In genomic region chr13:56450035-56450434, GRCm38 (mm10) we compare ENCODE assay signal across 20 mouse cellular contexts. TPM values are rescaled to one million over a fixed set of nuclear protein-coding genes. Genes with fewer than 3 reads are reported as not detected.
DNase-seq lines count a peak whose midpoint lies in the region; ATAC-seq and TF ChIP-seq lines count a peak whose summit lies in the region.
"Had no signal": no experiment of that assay in that cellular context is flagged by ENCODE, and none has a peak within 500 bp of the region (broad histone marks: within the 10 kb centered on the region; RNA-seq: fewer than 3 reads in every experiment).

No protein-coding gene starts in this region.

- no peak overlapping the region for H3K27ac ChIP-seq in embryonic facial prominence, embryonic 14.5 days (replicated peaks; ENCODE audit: low read depth, low read length)
- H3K27ac ChIP-seq in embryonic facial prominence, embryonic 10.5 days (replicated peaks), result no peak overlapping the region
- no peak overlapping the region for H3K27ac ChIP-seq in intestine, postnatal 0 days (ENCODE audit: low read depth, low read length)
- H3K27ac ChIP-seq in intestine, embryonic 16.5 days (ENCODE audit: low read length), result no peak overlapping the region
- no peak overlapping the region for H3K27ac ChIP-seq in liver, adult 2 months (replicated peaks; ENCODE audit: insufficient read depth, low read depth, low read length)
- no peak overlapping the region for H3K27ac ChIP-seq in forebrain, embryonic 16.5 days (ENCODE audit: low read length)
- H3K27ac ChIP-seq: liver, embryonic 14.5 days had no signal

- H3K27me3 ChIP-seq in embryonic facial prominence, embryonic 14.5 days (replicated peaks; ENCODE audit: control insufficient read depth, insufficient read depth, low read length), result no peaks in the 10 kb centered on the region
- peaks cover 7% of the 10 kb centered on the region; the same call in 1 of the 2 replicates for H3K27me3 ChIP-seq in embryonic facial prominence, embryonic 10.5 days (replicated peaks; ENCODE audit: low read depth, poor library complexity, severe bottlenecking)
- no peaks in the 10 kb centered on the region for H3K27me3 ChIP-seq in intestine, postnatal 0 days (replicated peaks; ENCODE audit: control insufficient read depth, insufficient read depth, low read length)
- no peaks in the 10 kb centered on the region for H3K27me3 ChIP-seq in intestine, embryonic 16.5 days (replicated peaks; ENCODE audit: control insufficient read depth, insufficient read depth, low read length)
- H3K27me3 ChIP-seq in liver, adult 2 months (ENCODE audit: control insufficient read depth, insufficient read depth, low read length), result no peaks in the 10 kb centered on the region
- no peaks in the 10 kb centered on the region for H3K27me3 ChIP-seq in forebrain, embryonic 16.5 days (replicated peaks; ENCODE audit: control insufficient read depth, insufficient read depth, low read length)

- no peak overlapping the region for H3K4me3 ChIP-seq in embryonic facial prominence, embryonic 14.5 days (ENCODE audit: low read depth, low read length)
- no peak overlapping the region for H3K4me3 ChIP-seq in embryonic facial prominence, embryonic 10.5 days
- no peak overlapping the region for H3K4me3 ChIP-seq in intestine, postnatal 0 days (ENCODE audit: low read depth, low read length)
- no peak overlapping the region for H3K4me3 ChIP-seq in intestine, embryonic 16.5 days (ENCODE audit: low read length)
- no peak overlapping the region for H3K4me3 ChIP-seq in liver, adult 2 months (ENCODE audit: insufficient read depth, low read depth, low read length)
- no peak overlapping the region for H3K4me3 ChIP-seq in forebrain, embryonic 16.5 days (replicated peaks; ENCODE audit: low read length)

- no peaks in the 10 kb centered on the region for H3K36me3 ChIP-seq in embryonic facial prominence, embryonic 14.5 days (ENCODE audit: control insufficient read depth, insufficient read depth, low read length)
- H3K36me3 ChIP-seq in embryonic facial prominence, embryonic 10.5 days (replicated peaks), result no peaks in the 10 kb centered on the region
- no peaks in the 10 kb centered on the region for H3K36me3 ChIP-seq in intestine, postnatal 0 days (ENCODE audit: control insufficient read depth, insufficient read depth)
- H3K36me3 ChIP-seq in intestine, embryonic 16.5 days (ENCODE audit: control insufficient read depth, insufficient read depth, low read length), result no peaks in the 10 kb centered on the region
- H3K36me3 ChIP-seq in liver, adult 2 months (ENCODE audit: control insufficient read depth, insufficient read depth, low read length), result no peaks in the 10 kb centered on the region
- H3K36me3 ChIP-seq in forebrain, embryonic 16.5 days (ENCODE audit: control insufficient read depth, insufficient read depth), result no peaks in the 10 kb centered on the region

- H3K9ac ChIP-seq in embryonic facial prominence, embryonic 14.5 days (ENCODE audit: low read depth, low read length), result no peak overlapping the region
- no peak overlapping the region for H3K9ac ChIP-seq in intestine, postnatal 0 days (ENCODE audit: low read depth, low read length)
- no peak overlapping the region for H3K9ac ChIP-seq in intestine, embryonic 16.5 days (ENCODE audit: low read depth, low read length)
- H3K9ac ChIP-seq in liver, adult 2 months (ENCODE audit: low read depth, low read length), result no peak overlapping the region
- H3K9ac ChIP-seq in forebrain, embryonic 16.5 days (replicated peaks; ENCODE audit: low read depth, low read length), result no peak overlapping the region
- H3K9ac ChIP-seq: liver, embryonic 14.5 days had no signal

- no peak for ATAC-seq in embryonic facial prominence, embryonic 14.5 days (ENCODE audit: low read depth)
- no peak for ATAC-seq in intestine, postnatal 0 days
- ATAC-seq in intestine, embryonic 16.5 days, result no peak
- peak; percentile 8; the same call in 1 of the 2 replicates for ATAC-seq in forebrain, embryonic 16.5 days
- ATAC-seq: lung, postnatal 0 days had no signal

- TF ChIP-seq CTCF in intestine, postnatal 0 days (IDR thresholded peaks at IDR 0.05; ENCODE audit: low read depth), result peak; percentile 28
- TF ChIP-seq CTCF in liver, adult 2 months (IDR thresholded peaks at IDR 0.05; ENCODE audit: low read depth, low read length), result no peak

- TF ChIP-seq POLR2A in liver, adult 2 months (IDR thresholded peaks at IDR 0.05; ENCODE audit: extremely low read depth, insufficient read depth, low read length), result no peak

- no peaks in the 10 kb centered on the region for H3K4me1 ChIP-seq in embryonic facial prominence, embryonic 14.5 days (ENCODE audit: control insufficient read depth, insufficient read depth, low read length)
- H3K4me1 ChIP-seq in embryonic facial prominence, embryonic 10.5 days, result 0 out of 2 replicates have a peak, but pooled peaks cover 7% of the 10 kb centered on the region
- no peaks in the 10 kb centered on the region for H3K4me1 ChIP-seq in intestine, postnatal 0 days (replicated peaks; ENCODE audit: control insufficient read depth, insufficient read depth, low read length)
- no peaks in the 10 kb centered on the region for H3K4me1 ChIP-seq in intestine, embryonic 16.5 days (ENCODE audit: control insufficient read depth, insufficient read depth, low read length)
- H3K4me1 ChIP-seq in liver, adult 2 months (ENCODE audit: control insufficient read depth, insufficient read depth, low read length), result peaks cover 10% of the 10 kb centered on the region; the same call in 1 of the 2 replicates
- peaks cover 21% of the 10 kb centered on the region for H3K4me1 ChIP-seq in forebrain, embryonic 16.5 days (replicated peaks; ENCODE audit: control insufficient read depth, insufficient read depth, low read length)

- no peak overlapping the region for H3K4me2 ChIP-seq in embryonic facial prominence, embryonic 14.5 days (ENCODE audit: low read depth, low read length)
- H3K4me2 ChIP-seq in intestine, postnatal 0 days (replicated peaks; ENCODE audit: low read depth), result no peak overlapping the region
- H3K4me2 ChIP-seq in intestine, embryonic 16.5 days (ENCODE audit: low read depth, low read length), result no peak overlapping the region
- H3K4me2 ChIP-seq in forebrain, embryonic 16.5 days (ENCODE audit: low read length), result 0 out of 2 replicates have a peak overlapping the region, but pooled peaks have one; percentile 12

- H3K79me2 ChIP-seq in liver, adult 2 months (ENCODE audit: control insufficient read depth, insufficient read depth, low read length), result no peaks in the 10 kb centered on the region

- H3K9me3 ChIP-seq in embryonic facial prominence, embryonic 14.5 days (ENCODE audit: control insufficient read depth, low read length), result no peaks in the 10 kb centered on the region
- no peaks in the 10 kb centered on the region for H3K9me3 ChIP-seq in embryonic facial prominence, embryonic 10.5 days
- H3K9me3 ChIP-seq in intestine, postnatal 0 days (ENCODE audit: control insufficient read depth), result no peaks in the 10 kb centered on the region
- no peaks in the 10 kb centered on the region for H3K9me3 ChIP-seq in intestine, embryonic 16.5 days (ENCODE audit: control insufficient read depth, low read length)
- H3K9me3 ChIP-seq in forebrain, embryonic 16.5 days (ENCODE audit: control insufficient read depth, low read length), result no peaks in the 10 kb centered on the region

- peak; percentile 14 for DNase-seq in embryonic facial prominence, embryonic 14.5 days (ENCODE audit: low spot score)
- no peak for DNase-seq in embryonic facial prominence, embryonic 10.5 days (ENCODE audit: low spot score)
- DNase-seq in liver, adult 2 months (ENCODE audit: extremely low read depth, low read depth, low spot score), result peak; percentile 50
- DNase-seq in liver, result no peak
- no peak for DNase-seq in frontal cortex, postnatal 14 days (ENCODE audit: low spot score in 2 of 2)
- DNase-seq: adrenal gland, adult 2 months; gastrocnemius, postnatal 36 days; heart, postnatal 10 days; right cerebral cortex, postnatal 14 days; thymus, postnatal 36 days had no signal

- WGBS in embryonic facial prominence, embryonic 14.5 days, result 67% methylated on average over 8 of the region's 8 CpGs
- WGBS in embryonic facial prominence, embryonic 10.5 days, result 89% methylated on average over 8 of the region's 8 CpGs
- 73% methylated on average over 8 of the region's 8 CpGs for WGBS in intestine, postnatal 0 days
- WGBS in intestine, embryonic 16.5 days, result 82% methylated on average over 8 of the region's 8 CpGs
- WGBS in liver, adult 2 months, result 55% methylated on average over 8 of the region's 8 CpGs
- 63% methylated on average over 8 of the region's 8 CpGs for whole genome bisulfite sequencing in forebrain, embryonic 16.5 days

RNA-seq across cellular contexts. Expression of gene Slc25a48, which starts 11.9 kb away (rescaled TPM):
- 0.45 and 0.54 TPM in 2 replicates for polyA plus RNA-seq in embryonic facial prominence, embryonic 14.5 days (2014; fragmentation: Nextera tagmentation; extraction: Ambion mirVana)
- polyA plus RNA-seq in embryonic facial prominence, embryonic 10.5 days (2016; fragmentation: Nextera tagmentation; extraction: Ambion mirVana), result not detected in 2 replicates
- polyA plus RNA-seq in intestine, postnatal 0 days (2015; fragmentation: Nextera tagmentation; extraction: Ambion mirVana), result 0.03 TPM in 1 of 2 replicates, not detected in the other
- 0.06 TPM in 1 of 2 replicates, not detected in the other for polyA plus RNA-seq in intestine, embryonic 16.5 days (2015; fragmentation: Nextera tagmentation; extraction: Ambion mirVana)
- 3.7 and 5.7 TPM in 2 replicates for total RNA-seq in liver, adult 2 months (2014; rRNA removed)
- 5.4 and 8.7 TPM in 2 replicates for polyA plus RNA-seq in liver, adult 2 months (2012; rRNA removed)
- not detected in 2 replicates for polyA plus RNA-seq in forebrain, embryonic 16.5 days (2015; fragmentation: Nextera tagmentation; extraction: Ambion mirVana)
- total RNA-seq: megakaryocyte, adult 5-6 weeks had no signal
- polyA plus RNA-seq: limb, embryonic 11.5 days; lung, postnatal 0 days had no signal

RNA-seq across cellular contexts. Expression of gene Gm3045, which starts 23.6 kb away (rescaled TPM):
- not detected in 2 replicates for polyA plus RNA-seq in embryonic facial prominence, embryonic 14.5 days (2014; fragmentation: Nextera tagmentation; extraction: Ambion mirVana)
- polyA plus RNA-seq in embryonic facial prominence, embryonic 10.5 days (2016; fragmentation: Nextera tagmentation; extraction: Ambion mirVana), result not detected in 2 replicates
- not detected in 2 replicates for polyA plus RNA-seq in intestine, postnatal 0 days (2015; fragmentation: Nextera tagmentation; extraction: Ambion mirVana)
- not detected in 2 replicates for polyA plus RNA-seq in intestine, embryonic 16.5 days (2015; fragmentation: Nextera tagmentation; extraction: Ambion mirVana)
- not detected in 2 replicates for total RNA-seq in liver, adult 2 months (2014; rRNA removed)
- not detected in 2 replicates for polyA plus RNA-seq in liver, adult 2 months (2012; rRNA removed)
- not detected in 2 replicates for polyA plus RNA-seq in forebrain, embryonic 16.5 days (2015; fragmentation: Nextera tagmentation; extraction: Ambion mirVana)
- total RNA-seq: adrenal gland, adult 2 months; gastrocnemius, postnatal 36 days; heart, postnatal 10 days; layer of hippocampus, adult 18-20 months; left cerebral cortex, adult 18-20 months; megakaryocyte, adult 5-6 weeks had no signal
- polyA plus RNA-seq: adrenal gland, adult 2 months; limb, embryonic 11.5 days; liver, embryonic 14.5 days; lung, postnatal 0 days; midbrain, embryonic 14.5 days had no signal

RNA-seq across cellular contexts. Expression of gene Il9, which starts 32.0 kb away (rescaled TPM):
- polyA plus RNA-seq in embryonic facial prominence, embryonic 14.5 days (2014; fragmentation: Nextera tagmentation; extraction: Ambion mirVana), result not detected in 2 replicates
- not detected in 2 replicates for polyA plus RNA-seq in embryonic facial prominence, embryonic 10.5 days (2016; fragmentation: Nextera tagmentation; extraction: Ambion mirVana)
- polyA plus RNA-seq in intestine, postnatal 0 days (2015; fragmentation: Nextera tagmentation; extraction: Ambion mirVana), result not detected in 2 replicates
- not detected in 2 replicates for polyA plus RNA-seq in intestine, embryonic 16.5 days (2015; fragmentation: Nextera tagmentation; extraction: Ambion mirVana)
- not detected in 2 replicates for total RNA-seq in liver, adult 2 months (2014; rRNA removed)
- polyA plus RNA-seq in liver, adult 2 months (2012; rRNA removed), result not detected in 2 replicates
- not detected in 2 replicates for polyA plus RNA-seq in forebrain, embryonic 16.5 days (2015; fragmentation: Nextera tagmentation; extraction: Ambion mirVana)
- total RNA-seq: adrenal gland, adult 2 months; gastrocnemius, postnatal 36 days; heart, postnatal 10 days; layer of hippocampus, adult 18-20 months; left cerebral cortex, adult 18-20 months; megakaryocyte, adult 5-6 weeks had no signal
- polyA plus RNA-seq: adrenal gland, adult 2 months; limb, embryonic 11.5 days; liver, embryonic 14.5 days; lung, postnatal 0 days; midbrain, embryonic 14.5 days had no signal

Comparison
In these comparisons a context has a peak if more than half of its experiments do, and no peak if none do; other contexts are left out.
1. DNase-seq: peak in embryonic facial prominence, embryonic 14.5 days (single experiment) and liver, adult 2 months (single experiment); none in embryonic facial prominence, embryonic 10.5 days (single experiment), liver (single experiment) and frontal cortex, postnatal 14 days (0 of 2).